Mouse (Mus musculus) inflammation-experienced regulatory T-cells, adult 6 months (primary cell): ENCODE data around the gene Aldh5a1. TPM values are rescaled to one million over a fixed set of nuclear protein-coding genes. Genes with fewer than 3 reads are reported as not detected.

ENCODE experiments used
- ATAC-seq: one replicate; pipeline ENCODE4 v1.8.0; 2017
- polyA plus RNA-seq, 3 experiments: library from polyadenylated mRNA; unstranded; fragments of 100-300 nt; shearing (Covaris generic); gene quantifications; one replicate each; pipeline ENCODE4 v1.2.1; 2017

Gene Aldh5a1
- polyA plus RNA-seq, 3 experiments from 2014 or later = 0.11 to 0.68 (median 0.57) TPM

DNA sequence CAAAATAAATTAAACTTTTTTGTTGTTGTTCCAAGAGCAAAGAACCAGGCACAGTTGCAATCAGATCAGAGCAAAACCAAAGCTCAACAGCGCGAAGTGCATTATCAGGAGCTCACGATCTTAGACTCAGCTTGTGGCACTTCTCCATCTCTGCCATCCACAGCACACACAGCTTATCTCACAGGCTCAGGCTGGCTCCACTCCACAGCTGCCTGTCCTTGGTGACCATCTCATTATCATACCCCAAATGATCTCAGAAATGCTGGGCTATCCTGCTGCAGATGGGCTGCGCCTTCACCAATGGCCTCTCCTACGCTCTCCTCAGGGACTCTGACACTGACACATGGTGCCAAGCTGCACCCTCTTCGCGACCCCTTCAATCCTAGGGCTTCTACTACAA is 4.3 kb downstream of the Aldh5a1 start:
- no peak for ATAC-seq

DNA sequence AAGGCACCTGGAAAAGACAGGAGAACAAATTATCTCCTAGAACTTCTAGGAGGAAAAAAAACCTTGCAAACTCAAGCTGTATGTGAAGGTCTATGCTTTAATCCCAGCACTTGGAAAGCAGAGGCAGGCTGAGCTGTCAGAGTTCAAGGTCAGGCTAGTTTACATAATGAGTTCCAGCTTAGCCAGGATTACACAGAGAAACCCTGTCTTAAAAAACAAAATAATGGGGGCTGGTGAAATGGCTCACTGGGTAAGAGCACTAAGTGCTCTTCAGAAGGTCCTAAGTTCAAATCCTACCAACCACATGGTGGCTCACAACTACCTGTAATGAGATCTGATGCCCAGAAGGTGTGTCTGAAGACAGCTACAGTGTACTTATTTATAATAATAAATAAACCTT is 6.9 kb downstream of the Aldh5a1 start:
- no peak for ATAC-seq

DNA sequence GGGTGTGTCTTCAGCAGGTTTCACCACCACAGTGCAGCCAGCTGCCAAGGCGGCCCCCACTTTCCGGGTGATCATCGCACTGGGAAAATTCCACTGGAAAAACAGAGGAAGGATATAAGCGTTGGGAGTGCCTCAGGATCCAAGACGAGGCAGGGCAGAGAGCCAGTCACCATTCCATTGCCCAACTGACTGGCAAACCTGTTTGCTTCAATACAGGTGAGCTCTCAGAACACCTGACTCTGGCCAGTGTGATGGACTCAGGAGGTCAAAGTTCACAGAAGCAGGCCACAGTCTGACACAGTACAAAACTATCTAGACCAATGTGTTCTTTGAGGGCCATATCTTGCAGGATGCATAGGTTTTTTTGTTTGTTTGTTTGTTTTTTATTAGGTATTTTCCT is 13.5 kb downstream of the Aldh5a1 start:
- ATAC-seq = no peak

DNA sequence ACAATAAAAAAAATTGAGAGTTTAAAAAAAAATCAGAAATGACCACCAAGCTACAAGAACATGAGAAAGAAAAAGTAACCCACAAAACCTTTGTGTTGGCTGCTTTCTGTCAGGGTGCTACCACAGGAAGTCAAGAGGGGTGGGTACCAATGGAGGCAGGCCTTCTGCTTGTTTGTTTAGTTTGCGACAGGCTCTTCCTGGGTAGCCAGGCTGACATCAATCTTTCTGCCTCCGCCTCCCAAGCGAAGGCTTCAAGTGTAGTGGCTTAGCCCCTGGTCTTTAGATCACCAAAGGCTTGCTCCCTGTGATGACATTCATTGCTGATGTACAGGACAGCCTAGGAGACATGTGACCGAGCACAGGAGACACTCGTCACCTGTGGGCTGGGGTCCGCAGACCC is 16.2 kb downstream of the Aldh5a1 start:
- peak; percentile 63 for ATAC-seq

DNA sequence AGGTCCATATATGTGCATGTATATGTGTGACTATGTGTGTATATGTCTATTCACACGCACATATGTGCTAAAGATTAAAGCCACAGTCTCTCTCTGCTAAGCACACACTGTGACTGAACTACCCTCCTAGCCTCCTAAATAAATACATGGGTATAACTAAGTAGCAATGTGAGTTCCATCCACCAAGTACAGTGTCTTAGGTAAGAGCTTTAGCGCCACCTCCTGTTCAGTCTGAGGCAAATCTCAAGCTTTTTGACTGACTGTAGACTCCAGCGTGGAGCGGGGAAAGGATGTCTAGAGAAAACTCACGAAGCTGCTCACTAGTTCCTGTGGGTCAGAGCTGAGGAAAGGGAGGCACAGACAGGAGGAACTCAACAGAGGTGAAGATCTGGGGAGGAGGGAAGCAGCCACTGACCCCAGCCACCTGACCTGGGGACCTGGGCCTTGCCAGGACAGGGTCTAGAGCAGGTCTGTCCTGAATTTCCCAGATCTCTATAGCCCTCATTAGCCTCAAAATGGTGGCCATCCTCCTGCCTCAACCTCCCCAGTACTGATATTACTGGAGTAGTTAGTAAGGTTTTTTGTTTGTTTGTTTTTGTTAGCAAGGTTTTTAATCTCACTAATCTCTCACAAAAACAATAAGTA is 17.0 kb downstream of the Aldh5a1 start:
- peak; percentile 86 for ATAC-seq

DNA sequence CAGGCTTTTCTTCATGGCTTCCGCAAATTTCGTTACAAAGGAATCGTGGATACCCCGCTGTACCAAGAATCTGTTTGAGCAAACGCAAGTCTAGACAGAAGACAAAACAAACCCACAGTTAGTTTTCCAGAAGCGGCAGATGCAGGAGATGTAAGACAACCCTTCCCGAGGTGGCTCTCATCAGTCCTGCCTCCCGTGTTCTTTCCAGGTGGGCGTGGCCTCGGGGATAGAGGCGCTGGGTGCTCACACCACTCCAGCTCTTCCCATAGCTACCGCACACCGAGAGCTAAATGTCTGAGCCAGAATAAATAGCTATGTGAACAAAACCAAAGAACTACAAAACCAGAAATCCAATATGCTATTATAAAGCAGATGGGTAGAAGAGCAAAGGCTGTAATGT is 21.6 kb downstream of the Aldh5a1 start:
- no peak for ATAC-seq

DNA sequence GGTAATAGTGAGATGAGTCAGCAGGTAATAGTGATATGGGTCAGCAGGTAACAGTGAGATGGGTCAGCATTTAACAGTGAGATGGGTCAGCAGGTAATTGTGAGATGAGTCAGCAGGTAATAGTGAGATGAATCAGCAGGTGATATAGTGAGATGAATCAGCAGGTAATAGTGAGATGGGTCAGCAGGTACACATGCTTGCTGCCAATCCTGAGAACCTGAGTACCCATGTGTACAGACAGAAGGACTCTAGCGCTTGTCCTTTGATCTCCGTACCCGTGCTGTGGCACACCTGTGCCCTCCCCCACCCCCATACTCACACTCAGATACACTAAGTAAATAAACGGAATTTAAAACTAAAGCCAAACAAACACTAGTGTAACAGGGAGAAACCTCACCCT is 22.5 kb downstream of the Aldh5a1 start:
- ATAC-seq = no peak

DNA sequence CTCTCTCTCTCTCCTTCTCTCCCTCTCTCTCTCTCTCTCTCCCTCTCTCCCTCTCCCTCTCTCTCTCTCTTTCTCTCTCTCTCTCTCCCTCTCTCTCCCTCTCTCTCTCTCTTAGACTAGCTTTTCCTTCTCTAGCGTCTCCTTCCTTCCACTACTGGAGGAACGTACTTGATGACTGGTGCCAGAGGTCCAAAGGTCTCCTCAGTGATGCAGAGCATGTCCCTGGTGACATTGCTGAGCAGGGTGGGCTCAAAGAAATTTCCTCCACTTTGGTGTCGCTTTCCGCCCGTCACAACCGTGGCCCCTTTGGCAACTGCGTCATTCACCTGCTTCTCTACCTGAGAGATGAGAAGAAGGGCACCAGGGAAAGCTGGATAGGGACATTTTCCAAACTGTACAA is 23.9 kb downstream of the Aldh5a1 start:
- ATAC-seq = no peak

DNA sequence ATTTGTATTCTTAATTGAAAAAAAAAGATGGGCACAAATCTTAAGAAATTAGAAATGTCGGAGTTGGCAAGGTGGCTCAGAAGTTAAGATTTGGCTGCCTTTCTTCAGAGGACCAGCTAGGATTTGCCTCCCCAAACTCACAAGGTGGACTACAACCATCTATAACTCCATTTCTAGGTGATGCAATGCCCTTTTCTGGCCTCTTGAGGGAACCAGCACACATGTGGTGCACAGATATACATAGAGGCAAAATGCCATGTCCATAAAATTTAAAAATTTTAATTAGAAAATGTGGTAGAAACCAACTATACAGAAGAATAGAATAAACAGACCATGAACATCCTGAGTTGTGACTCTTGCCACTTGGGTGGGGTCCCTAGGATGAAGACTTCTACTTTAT is 28.3 kb downstream of the Aldh5a1 start:
- ATAC-seq = no peak

DNA sequence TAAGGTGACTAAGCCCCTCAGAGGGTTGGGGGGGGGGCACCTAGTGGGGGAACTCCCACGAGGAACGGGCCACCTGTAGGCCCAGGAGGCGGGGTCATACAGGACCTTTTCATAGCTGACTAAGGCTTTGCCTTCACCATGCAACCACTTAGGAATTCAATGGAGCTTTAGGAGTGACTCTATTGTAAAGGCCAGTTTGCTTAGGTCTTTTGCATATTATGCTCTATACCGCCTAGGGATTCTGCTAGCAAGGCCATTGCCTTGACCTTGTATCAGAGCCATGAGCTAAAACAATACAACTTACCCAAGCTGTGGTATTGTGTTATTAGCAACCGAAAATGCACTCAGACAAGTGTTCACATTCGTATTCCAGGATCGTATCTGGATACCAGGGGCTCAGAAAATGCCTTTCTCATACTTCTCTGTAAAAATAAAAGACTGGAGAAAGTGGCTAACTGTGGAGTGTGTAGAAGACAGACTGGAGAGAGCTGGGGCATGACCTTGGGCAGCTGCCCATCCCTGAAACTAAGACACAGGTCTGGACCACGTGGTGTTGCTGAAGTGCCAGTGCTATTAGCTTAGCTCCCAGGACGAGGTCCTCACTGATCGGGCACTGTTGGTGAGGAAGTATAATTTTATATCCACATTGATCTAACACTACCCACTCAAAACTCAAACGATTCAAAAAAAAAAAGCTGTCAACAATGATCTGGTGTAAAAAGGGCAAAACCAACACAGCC is 30.5 kb downstream of the Aldh5a1 start:
- no peak for ATAC-seq

DNA sequence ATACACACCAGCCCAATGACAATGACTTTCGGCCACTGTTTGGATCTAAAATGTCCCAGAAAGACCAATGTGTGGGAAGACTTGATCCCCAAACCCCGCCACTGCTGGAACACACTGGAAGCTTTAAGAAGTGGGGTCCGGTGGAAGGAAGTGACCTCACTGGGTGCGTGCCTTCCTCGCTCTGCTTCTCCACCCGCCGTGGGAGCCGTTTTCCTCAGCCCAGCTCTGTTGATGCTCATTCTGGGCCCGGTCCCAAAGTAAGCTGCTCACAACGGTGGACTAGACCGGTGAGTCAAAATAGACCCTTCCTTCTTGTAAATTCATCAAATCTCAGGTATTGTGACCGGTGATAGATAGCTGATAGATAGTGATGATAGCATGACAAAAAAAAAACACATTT is 32.0 kb downstream of the Aldh5a1 start:
- ATAC-seq = no peak

DNA sequence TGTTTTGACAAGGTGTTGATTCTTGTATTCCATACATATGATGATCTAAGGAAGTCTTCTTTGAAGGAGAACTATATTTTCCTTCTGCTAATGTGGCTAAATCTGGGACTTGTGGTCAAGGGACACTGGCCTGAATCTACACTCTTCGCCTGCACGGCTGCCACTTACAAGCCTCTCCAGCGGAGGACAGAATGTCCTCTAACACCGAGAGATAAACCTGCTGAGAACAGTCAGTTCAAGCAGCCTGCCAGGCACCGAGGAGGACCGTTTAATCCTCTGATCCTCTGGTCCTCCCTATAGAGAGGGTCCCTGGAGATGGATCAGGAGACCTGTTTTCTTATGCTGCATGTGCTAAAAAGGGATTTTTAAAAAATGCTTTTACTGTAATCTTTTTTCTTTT is 34.0 kb downstream of the Aldh5a1 start:
- ATAC-seq = no peak

DNA sequence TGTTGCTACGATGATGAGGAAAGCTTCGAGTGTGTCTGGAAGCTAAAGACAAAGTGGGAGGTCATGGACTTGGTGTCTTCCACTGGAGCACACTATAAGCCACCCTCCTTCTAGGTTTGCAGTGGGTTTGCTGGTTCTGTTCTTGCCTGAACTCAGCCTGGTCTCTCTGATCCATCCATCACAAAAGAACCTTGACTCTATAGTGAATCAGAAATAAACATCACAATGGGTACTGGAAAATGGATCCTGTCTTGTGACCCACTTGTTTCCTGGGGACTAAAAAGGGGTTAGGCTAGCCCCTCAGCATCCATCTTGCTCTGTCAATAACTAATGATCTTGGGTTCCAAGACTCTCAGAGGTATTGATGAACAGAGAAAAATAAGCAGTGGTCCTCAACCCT is 35.5 kb downstream of the Aldh5a1 start:
- no peak for ATAC-seq

DNA sequence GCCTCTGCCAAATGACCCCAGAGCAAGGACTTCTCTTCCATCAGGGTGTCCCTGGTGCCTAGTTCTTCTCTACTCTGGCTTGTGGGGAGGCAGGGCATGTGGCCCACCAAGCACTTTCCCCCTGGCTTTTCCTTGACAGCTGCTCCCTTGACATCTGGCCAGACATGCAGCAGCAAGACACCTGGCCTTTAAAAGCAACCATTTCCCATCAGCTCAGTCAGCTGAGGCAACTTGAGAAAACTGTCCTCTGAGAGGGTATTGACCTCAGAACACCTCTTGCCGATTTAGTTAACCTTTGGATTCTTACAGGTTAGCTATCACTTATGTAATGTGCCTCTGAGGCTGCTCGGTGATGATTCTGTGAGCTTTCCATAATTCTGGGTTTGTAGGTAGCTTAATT is 43.6 kb downstream of the Aldh5a1 start:
- no peak for ATAC-seq

DNA sequence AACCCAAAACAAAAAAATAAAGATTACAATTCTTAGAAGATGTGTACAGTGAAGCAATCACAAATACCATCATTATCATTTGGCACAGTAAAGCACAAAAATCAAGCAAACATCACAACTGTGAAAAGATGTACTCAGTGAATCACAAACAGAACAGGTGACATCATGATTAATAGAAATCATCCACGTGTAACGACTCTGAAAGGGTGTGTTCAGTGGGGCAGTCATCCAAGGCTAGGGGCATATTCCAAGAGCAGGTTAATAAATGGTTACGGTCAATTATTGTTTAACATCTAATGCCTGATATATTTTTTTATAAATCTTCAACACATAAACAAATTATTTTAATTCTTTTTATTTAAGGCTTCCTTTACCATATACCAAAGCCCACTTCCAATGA is 44.9 kb downstream of the Aldh5a1 start:
- no peak for ATAC-seq

DNA sequence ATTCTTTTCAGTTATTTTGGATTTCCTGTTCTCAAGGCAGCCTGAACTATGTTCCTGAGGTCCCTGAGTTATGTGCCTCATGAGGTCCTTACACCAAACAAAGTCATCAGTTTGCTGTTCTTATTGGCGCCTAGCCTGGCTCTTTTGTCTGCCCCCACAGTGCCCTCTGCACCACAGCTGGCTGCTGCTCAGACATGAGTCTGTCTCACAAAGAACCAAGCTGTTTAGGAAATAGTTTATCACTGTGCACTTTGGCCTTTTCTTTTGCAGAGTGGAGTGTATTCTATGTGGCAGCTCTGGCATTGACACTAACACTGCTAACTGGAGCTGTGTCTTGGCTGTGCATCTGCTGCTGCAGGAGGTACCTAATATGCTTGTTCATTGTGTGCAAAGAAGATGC is 47.9 kb downstream of the Aldh5a1 start:
- ATAC-seq = no peak

DNA sequence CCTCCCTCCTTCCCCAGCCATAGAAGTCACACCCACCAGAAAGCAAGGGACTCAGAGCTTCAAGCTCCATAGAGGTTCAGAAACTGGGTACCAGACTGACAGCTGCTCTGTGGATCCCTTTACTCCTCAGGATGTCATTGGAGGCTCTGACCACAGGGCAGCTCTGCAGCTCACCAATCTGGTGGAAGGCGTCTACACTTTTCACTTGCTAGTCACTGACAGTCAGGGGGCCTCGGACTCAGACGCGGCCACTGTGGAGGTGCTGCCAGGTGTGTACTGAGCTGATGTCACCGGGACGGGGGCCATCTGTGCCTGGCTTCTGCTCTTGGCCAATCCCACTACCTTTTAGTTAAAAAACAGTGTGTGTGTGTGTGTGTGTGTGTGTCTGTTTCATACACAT is 55.0 kb downstream of the Aldh5a1 start:
- ATAC-seq = no peak

DNA sequence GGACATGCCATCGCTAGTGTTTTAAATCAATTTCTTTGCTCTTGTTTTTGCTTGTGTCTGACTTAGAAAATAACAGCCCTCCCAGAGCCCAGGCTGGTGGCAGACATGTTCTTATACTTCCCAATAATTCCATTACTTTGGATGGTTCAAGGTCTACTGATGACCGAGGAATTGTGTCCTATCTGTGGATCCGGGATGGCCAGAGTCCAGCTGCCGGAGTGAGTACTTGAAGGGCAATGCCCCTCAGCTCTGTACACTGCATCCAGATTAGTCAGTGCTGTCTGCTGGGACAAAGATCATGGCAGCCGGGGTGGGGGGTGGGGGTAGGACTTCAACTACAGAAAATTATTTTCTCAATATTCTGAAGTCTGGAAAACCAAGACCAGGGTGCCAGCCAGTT is 56.8 kb downstream of the Aldh5a1 start:
- no peak for ATAC-seq

DNA sequence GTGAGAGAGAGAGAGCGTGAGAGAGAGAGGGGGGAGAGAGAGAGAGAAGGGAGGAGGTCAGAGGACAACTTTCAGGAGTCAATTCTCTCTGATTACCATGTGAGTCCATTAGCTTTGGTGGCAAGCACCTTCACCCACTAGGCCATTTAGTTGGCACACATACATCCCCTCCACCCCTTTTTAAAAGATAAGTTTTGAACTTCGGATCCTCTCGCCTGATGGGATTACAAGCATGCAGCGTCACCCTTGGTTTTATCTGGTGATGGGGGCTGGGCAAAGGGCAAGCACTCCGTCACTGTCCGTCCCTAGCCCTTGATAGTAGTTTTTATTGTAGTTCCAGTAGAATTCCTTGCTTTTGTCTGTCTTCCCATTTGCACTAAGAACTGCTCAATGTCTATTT is 57.3 kb downstream of the Aldh5a1 start:
- ATAC-seq = no peak

DNA sequence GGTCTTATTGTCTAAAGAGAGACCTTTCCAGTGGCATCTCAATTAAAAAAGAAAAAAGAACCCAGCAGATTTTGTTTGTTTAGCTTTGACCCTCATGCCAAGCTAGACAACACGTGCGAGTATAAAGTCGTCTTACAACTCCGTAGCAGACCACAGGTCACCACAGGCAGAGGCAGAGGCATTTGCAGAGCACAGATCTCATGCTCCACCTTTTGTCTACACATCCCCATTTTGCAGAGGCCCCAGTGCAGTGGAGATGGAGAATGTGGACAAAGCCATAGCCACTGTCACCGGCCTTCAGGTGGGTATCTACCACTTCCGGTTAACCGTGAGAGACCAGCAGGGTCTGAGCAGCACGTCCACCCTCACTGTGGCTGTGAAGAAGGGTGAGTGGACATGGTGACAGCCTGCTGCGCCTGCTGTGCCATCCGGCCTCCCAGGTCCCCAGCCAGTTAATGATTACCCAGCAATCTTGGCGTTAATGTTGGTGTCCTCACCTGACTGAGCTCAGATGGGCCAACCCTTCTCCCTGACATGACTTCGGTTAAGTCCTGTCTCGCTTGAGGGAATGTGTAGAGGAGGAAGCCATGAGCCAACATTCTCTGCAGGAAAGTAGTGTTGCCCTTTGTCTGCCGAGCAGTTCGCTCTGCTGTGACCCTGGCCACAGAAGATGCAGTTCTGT is 58.0 kb downstream of the Aldh5a1 start:
- no peak for ATAC-seq

DNA sequence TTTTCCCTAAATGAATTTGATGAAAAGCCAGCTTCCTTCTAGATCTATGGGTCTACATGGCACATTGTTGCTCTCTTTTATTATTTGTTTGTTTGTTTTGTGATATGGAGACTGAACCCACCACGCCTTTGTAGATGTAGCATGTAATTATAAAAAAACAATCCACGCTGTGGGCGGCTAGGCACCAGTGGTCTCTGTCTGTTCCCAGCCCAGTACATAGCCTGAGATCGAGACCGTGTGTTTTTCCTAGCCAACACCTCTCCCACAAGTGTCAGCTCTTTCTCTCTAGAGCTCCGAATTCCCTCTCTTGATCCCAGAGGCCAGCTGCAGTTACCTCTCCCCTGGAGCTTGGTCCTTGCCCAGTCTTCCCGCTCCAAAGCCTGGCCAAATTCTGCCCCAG is 69.2 kb downstream of the Aldh5a1 start:
- no peak for ATAC-seq

DNA sequence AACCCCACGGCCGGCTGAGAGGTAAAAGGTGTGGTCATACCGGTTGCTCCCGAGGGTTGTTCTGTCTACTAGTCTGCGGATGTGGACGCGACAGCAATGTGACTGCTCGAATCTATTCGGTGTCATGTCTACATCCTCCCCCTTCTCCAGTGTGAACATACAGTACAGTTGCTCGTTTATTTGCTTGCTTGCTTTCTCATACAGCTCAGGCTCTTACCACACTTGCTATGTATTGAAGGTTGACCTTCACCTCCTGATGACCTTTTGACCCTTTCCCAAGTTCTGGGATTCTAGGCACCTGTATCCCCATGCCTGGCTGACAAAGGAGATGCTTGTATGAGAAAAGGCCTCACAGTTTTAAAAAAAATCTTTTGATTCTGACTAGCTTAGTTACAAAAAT is 69.7 kb downstream of the Aldh5a1 start:
- ATAC-seq = no peak

DNA sequence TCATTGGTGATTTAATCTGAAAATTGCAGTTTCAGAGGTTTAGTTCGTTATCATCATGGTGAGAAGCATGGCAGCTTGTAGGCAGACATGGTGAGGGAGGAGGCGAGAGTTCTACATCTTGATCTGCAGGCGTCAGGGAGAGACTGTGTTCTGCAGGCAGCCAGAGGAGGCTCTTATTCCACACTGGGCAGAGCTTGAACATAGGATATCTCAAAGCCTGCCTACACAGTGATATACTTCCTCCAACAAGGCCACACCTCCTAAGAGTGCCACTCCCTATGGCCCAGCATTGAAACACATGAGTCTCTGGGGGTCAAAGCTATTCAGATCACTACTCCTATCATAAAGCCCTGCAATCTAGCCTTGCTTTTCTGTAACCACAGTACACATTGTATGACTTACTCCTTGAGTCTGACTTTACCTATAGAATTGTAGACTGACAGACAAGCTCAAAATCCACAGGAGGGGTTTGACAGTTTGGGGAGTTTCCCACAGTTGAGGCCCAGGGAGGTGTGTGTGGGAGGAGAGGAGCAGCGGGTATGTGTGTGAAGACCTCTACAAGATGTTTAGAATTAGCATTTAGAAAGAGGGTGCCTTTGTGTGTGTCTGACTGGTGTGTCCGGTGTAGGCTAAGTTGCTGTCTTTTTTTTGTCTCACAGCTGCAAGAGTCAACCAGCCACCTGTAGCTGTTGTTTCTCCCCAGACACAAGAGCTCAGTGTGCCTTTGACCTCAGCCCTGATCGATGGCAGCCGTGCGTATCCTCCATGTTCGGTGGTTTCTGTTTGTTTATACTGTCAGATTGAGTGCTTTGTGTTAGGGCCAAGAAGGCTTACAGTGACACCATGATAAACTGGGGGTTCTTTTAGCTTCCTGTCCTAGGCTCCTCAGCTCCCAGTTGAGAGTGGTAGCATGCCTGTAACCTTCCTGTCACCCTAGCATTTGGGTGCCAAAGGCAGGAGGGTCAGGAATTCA is 70.7 kb downstream of the Aldh5a1 start:
- ATAC-seq = peak; percentile 78
